Mouse (Mus musculus) kidney, adult 2 months (tissue): Measurements from ENCODE around the gene Rdx. TPM values are rescaled to one million over a fixed set of nuclear protein-coding genes. Genes with fewer than 3 reads are reported as not detected.

ENCODE experiments used
- DNase-seq: peaks from one replicate; pipeline ENCODE4 v3.0.0; 2021
- H3K27ac ChIP-seq: fragments of 200-500 bp; 2 replicates; pipeline ENCODE4 v1.5.1; 2012; ENCODE audit warnings: low read depth, low read length, control low read depth, inconsistent platforms; ENCODE audit not compliant: insufficient read depth
- H3K27me3 ChIP-seq: fragments of 200-500 bp; replicated peaks from 2 replicates; pipeline ENCODE4 v1.6.1; 2012; ENCODE audit warnings: mild to moderate bottlenecking, moderate library complexity, low read length, inconsistent platforms; ENCODE audit not compliant: control insufficient read depth, insufficient read depth
- H3K36me3 ChIP-seq: fragments of 200-500 bp; 2 replicates; pipeline ENCODE4 v1.6.1; 2012; ENCODE audit warnings: mild to moderate bottlenecking, moderate library complexity, low read length, inconsistent platforms; ENCODE audit not compliant: control insufficient read depth, insufficient read depth
- H3K4me1 ChIP-seq: fragments of 200-500 bp; 2 replicates; pipeline ENCODE4 v1.6.1; 2011; ENCODE audit warnings: low read length; ENCODE audit not compliant: control insufficient read depth, insufficient read depth
- H3K4me3 ChIP-seq: fragments of 200-500 bp; 2 replicates; pipeline ENCODE4 v1.5.1; 2011; ENCODE audit warnings: mild to moderate bottlenecking, low read depth, low read length, control low read depth; ENCODE audit not compliant: insufficient read depth
- CTCF ChIP-seq: fragments of 200-500 bp; conservative IDR thresholded peaks from 2 replicates; pipeline ENCODE4 v1.5.1; 2011; ENCODE audit warnings: low read depth, mild to moderate bottlenecking, control low read depth, low read length, moderate library complexity, mixed read lengths; ENCODE audit not compliant: insufficient read depth, insufficient read length
- POLR2A ChIP-seq: fragments of 200-500 bp; IDR thresholded peaks from one replicate; pipeline ENCODE4 v1.6.1; 2011; ENCODE audit warnings: low read depth, low read length, control low read depth
- WGBS: fragments of 180-500 bp; shearing (Covaris S2); methylation state at CpG from one replicate; pipeline ENCODE4 v1.1.7; 2018; 5-methylcytosine and 5-hydroxymethylcytosine counted together
- polyA plus RNA-seq: library from polyadenylated mRNA; depleted of rRNA; stranded (reverse); fragments of >200 nt; gene quantifications from 2 replicates; pipeline ENCODE4 v1.2.3, GENCODE M21; 2012; rRNA removed

Rdx gene
- polyA plus RNA-seq = 25.5 and 39.2 TPM in 2 replicates

- H3K4me3 ChIP-seq = peak within 1 kb of the TSS; percentile 94
- H3K36me3 ChIP-seq = no peaks in the 10 kb centered on the region
- TF ChIP-seq CTCF = no peak
- no peak for TF ChIP-seq POLR2A
- peak; percentile 55 for DNase-seq
- peak within 1 kb of the TSS; percentile 100 for H3K27ac ChIP-seq
- H3K4me1 ChIP-seq = peaks cover 20% of the 10 kb centered on the region
- no peaks in the 10 kb centered on the region for H3K27me3 ChIP-seq
- WGBS = 4% methylated on average over 17 of the region's 17 CpGs
Observed at GRCm38 (mm10) chr9:52047129-52047820, at the start of gene Rdx. TSS of gene Rdx (plus strand) at chr9:52047173.

GRCm38 (mm10) chr9:52003501-52003900 is 43.5 kb upstream of the Rdx start:
- H3K27ac ChIP-seq = no peak overlapping the region
- peak; percentile 40 for DNase-seq
- WGBS = 23% methylated on average over 4 of the region's 4 CpGs
- H3K27me3 ChIP-seq = no peaks in the 10 kb centered on the region
- no peak for TF ChIP-seq POLR2A
- TF ChIP-seq CTCF = no peak
- no peak overlapping the region for H3K4me3 ChIP-seq
- H3K36me3 ChIP-seq = no peaks in the 10 kb centered on the region
- peaks cover 5% of the 10 kb centered on the region; the same call in 1 of the 2 replicates for H3K4me1 ChIP-seq

GRCm38 (mm10) chr9:52007341-52007740 is 39.6 kb upstream of the Rdx start:
- WGBS = 85% methylated on average over 2 of the region's 2 CpGs
- Histone ChIP-seq H3K4me1 (peaks cover 5% of the 10 kb centered on the region; the same call in 1 of the 2 replicates), H3K36me3 (no peaks in the 10 kb centered on the region), H3K4me3 (no peak overlapping the region), H3K27ac (no peak overlapping the region), H3K27me3 (no peaks in the 10 kb centered on the region)
- no peak for DNase-seq
- TF ChIP-seq CTCF (no peak), POLR2A (no peak)

GRCm38 (mm10) chr9:52008511-52008910 is 38.5 kb upstream of the Rdx start:
- TF ChIP-seq CTCF (no peak), POLR2A (no peak)
- H3K27ac ChIP-seq = no peak overlapping the region
- WGBS = 94% methylated on average over 1 of the region's 1 CpGs
- H3K4me1 ChIP-seq = 0 out of 2 replicates have a peak, but pooled peaks cover 2% of the 10 kb centered on the region
- no peaks in the 10 kb centered on the region for H3K27me3 ChIP-seq
- H3K4me3 ChIP-seq = no peak overlapping the region
- DNase-seq = no peak
- H3K36me3 ChIP-seq = no peaks in the 10 kb centered on the region

DNA sequence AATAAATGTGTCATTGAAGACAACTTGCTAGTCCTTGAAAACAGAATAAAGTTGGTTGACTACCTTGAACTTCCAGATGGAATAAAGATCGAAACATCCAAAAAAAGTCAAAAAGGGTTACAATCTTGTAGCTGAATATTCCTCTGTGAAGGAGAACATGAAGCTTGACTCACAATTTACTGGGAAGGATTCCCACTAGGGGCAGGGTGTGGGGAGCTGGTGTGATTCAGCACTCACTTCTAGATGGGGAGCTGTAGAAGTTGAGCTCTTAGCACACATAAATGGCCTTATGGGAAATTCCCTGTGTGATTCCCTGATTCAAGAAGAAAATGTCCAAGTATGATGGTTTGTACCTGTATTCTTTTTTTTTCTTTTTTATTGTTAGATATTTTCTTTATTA is 34.7 kb upstream of the Rdx start:
- Histone ChIP-seq H3K4me1 (no peaks in the 10 kb centered on the region; the same call in 1 of the 2 replicates), H3K27ac (no peak overlapping the region), H3K36me3 (no peaks in the 10 kb centered on the region), H3K4me3 (no peak overlapping the region), H3K27me3 (no peaks in the 10 kb centered on the region)
- no peak for TF ChIP-seq POLR2A
- no peak for TF ChIP-seq CTCF
- no peak for DNase-seq
- WGBS = 100% methylated on average over 1 of the region's 1 CpGs

DNA sequence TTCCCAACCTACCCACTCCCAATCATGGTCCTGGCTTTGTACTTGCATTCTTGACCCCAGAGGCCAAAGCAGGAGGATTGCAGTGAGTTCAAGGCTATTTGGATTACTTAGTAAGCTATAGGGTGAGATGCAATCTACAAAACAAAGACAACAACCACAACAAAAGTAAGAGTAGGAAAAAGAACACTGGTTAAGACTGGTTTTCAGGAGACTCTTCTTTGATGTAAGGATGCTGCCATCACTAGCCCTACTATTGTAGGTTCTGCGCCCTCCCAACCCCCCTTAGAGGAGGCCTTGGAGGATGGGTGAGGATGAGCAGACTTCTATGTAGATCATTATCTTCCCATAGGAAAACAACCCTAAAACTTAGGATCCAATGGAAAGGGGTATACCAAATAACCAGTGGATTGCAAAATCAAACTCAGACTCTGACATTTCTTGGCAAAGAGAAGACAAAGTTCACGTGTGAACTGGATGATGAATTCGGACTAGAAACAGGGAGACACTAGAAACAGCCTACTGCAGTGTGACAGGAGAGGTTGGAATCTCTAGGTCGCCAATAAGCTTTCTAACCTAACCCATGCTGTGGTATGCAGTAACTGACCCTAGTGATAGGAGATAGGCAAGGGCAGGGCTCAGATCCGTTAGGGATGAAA is 34.1 kb upstream of the Rdx start:
- Histone ChIP-seq H3K4me3 (no peak overlapping the region), H3K4me1 (no peaks in the 10 kb centered on the region; the same call in 1 of the 2 replicates), H3K36me3 (no peaks in the 10 kb centered on the region), H3K27ac (peak overlapping the region; percentile 14; the same call in 1 of the 2 replicates), H3K27me3 (no peaks in the 10 kb centered on the region)
- TF ChIP-seq POLR2A (no peak), CTCF (no peak)
- no peak for DNase-seq
- 69% methylated on average over 5 of the region's 5 CpGs for WGBS

- TF ChIP-seq POLR2A (no peak), CTCF (no peak)
- Histone ChIP-seq H3K27me3 (no peaks in the 10 kb centered on the region), H3K27ac (peak overlapping the region; percentile 24; the same call in 1 of the 2 replicates), H3K4me1 (no peaks in the 10 kb centered on the region; the same call in 1 of the 2 replicates), H3K36me3 (no peaks in the 10 kb centered on the region), H3K4me3 (no peak overlapping the region)
- WGBS = 44% methylated on average over 5 of the region's 5 CpGs
- DNase-seq = peak; percentile 89
Observed at GRCm38 (mm10) chr9:52013900-52014455, 33.0 kb upstream of the Rdx start.
